35 mouse cellular contexts compared by ENCODE assay signal in genomic region chr3:133007250-133007649, GRCm38 (mm10).
"Had no signal": no experiment of that assay in that cellular context is flagged by ENCODE, and none has a peak within 500 bp of the region (broad histone marks: within the 10 kb centered on the region; RNA-seq: fewer than 3 reads in every experiment).

No protein-coding gene starts in this region.

- H3K9ac ChIP-seq: heart, embryonic 12.5 days; heart, embryonic 13.5 days; heart, embryonic 15.5 days; hindbrain, embryonic 12.5 days; hindbrain, embryonic 13.5 days; hindbrain, embryonic 14.5 days; hindbrain, embryonic 15.5 days; intestine, embryonic 15.5 days; kidney, embryonic 15.5 days had no signal

- H3K9me3 ChIP-seq: heart, embryonic 10.5 days; heart, embryonic 12.5 days; heart, embryonic 13.5 days; heart, embryonic 15.5 days; hindbrain, embryonic 10.5 days; hindbrain, embryonic 12.5 days; hindbrain, embryonic 13.5 days; hindbrain, embryonic 15.5 days; intestine, embryonic 15.5 days; kidney, embryonic 15.5 days had no signal

- DNase-seq: heart, adult 2 months; heart, postnatal 10 days; heart, postnatal 14 days; heart, postnatal 36 days; heart, postnatal 4 days; kidney, adult 11 months; kidney, adult 18-20 months; kidney, adult 2 months; kidney, adult 8-10 months; kidney, adult 9 months; kidney, postnatal 10 days; kidney, postnatal 14 days; kidney, postnatal 25 days; kidney, postnatal 36 days; kidney, postnatal 4 days; layer of hippocampus, adult 9-11 months; layer of hippocampus, postnatal 36 days had no signal

- H3K36me3 ChIP-seq: hindbrain, embryonic 15.5 days; intestine, embryonic 15.5 days had no signal

- ATAC-seq: hindbrain, embryonic 16.5 days; inflammation-experienced regulatory T-cells, adult 6 months; intestine, embryonic 15.5 days; intestine, embryonic 16.5 days; intestine, postnatal 0 days had no signal

- H3K4me1 ChIP-seq: heart, embryonic 10.5 days; heart, embryonic 12.5 days; heart, embryonic 13.5 days; heart, embryonic 15.5 days; hindbrain, embryonic 10.5 days; hindbrain, embryonic 12.5 days; hindbrain, embryonic 13.5 days; hindbrain, embryonic 15.5 days; intestine, embryonic 15.5 days; kidney, embryonic 15.5 days had no signal

- H3K27ac ChIP-seq: heart, adult 2 months; heart, embryonic 10.5 days; heart, embryonic 13.5 days; heart, embryonic 15.5 days; hindbrain, embryonic 10.5 days; hindbrain, embryonic 12.5 days; hindbrain, embryonic 13.5 days; hindbrain, embryonic 14.5 days; hindbrain, embryonic 15.5 days; intestine, embryonic 15.5 days; kidney, embryonic 15.5 days; kidney, postnatal 0 days; layer of hippocampus, adult 2 months had no signal

- H3K4me3 ChIP-seq: heart, adult 2 months; heart, embryonic 10.5 days; heart, embryonic 12.5 days; heart, embryonic 13.5 days; heart, embryonic 15.5 days; hindbrain, embryonic 10.5 days; hindbrain, embryonic 12.5 days; hindbrain, embryonic 13.5 days; hindbrain, embryonic 15.5 days; intestine, embryonic 15.5 days; kidney, embryonic 15.5 days; layer of hippocampus, adult 2 months had no signal

- H3K4me2 ChIP-seq: heart, embryonic 11.5 days; heart, embryonic 12.5 days; heart, embryonic 13.5 days; heart, embryonic 15.5 days; hindbrain, embryonic 12.5 days; hindbrain, embryonic 13.5 days; hindbrain, embryonic 14.5 days; hindbrain, embryonic 15.5 days; intestine, embryonic 15.5 days; kidney, embryonic 15.5 days had no signal

- H3K27me3 ChIP-seq: heart, embryonic 12.5 days; heart, embryonic 13.5 days; heart, embryonic 15.5 days; hindbrain, embryonic 12.5 days; hindbrain, embryonic 13.5 days; hindbrain, embryonic 15.5 days; intestine, embryonic 15.5 days; kidney, embryonic 15.5 days had no signal
